Mouse (Mus musculus) heart, postnatal 0 days (tissue): ENCODE data around the gene Nfe2. TPM values are rescaled to one million over a fixed set of nuclear protein-coding genes. Genes with fewer than 3 reads are reported as not detected.

Source experiments
- ATAC-seq: fragments of 200-750 bp; cut with Nextera tagmentation; 2 replicates; pipeline ENCODE4 v1.8.0; 2017; ENCODE audit warnings: low read depth, moderate number of reproducible peaks, moderate library complexity; ENCODE audit not compliant: insufficient read depth
- DNase-seq: peaks from one replicate; pipeline ENCODE4 v3.0.0-alpha.2; 2016; ENCODE audit warnings: low spot score
- H3K27ac ChIP-seq: fragments of 300-500 bp; sonication (generic); 2 replicates; pipeline ENCODE4 v1.5.1; 2014; ENCODE audit warnings: low read depth, mild to moderate bottlenecking
- H3K27me3 ChIP-seq: fragments of 300-500 bp; sonication (generic); 2 replicates; pipeline ENCODE4 v1.6.1; 2014; ENCODE audit warnings: low read length, mixed read lengths; ENCODE audit not compliant: control insufficient read depth, insufficient read depth
- H3K36me3 ChIP-seq: fragments of 300-500 bp; sonication (generic); replicated peaks from 2 replicates; pipeline ENCODE4 v1.6.1; 2014; ENCODE audit warnings: low read length, mixed read lengths; ENCODE audit not compliant: control insufficient read depth, insufficient read depth
- H3K4me1 ChIP-seq: fragments of 300-500 bp; sonication (generic); 2 replicates; pipeline ENCODE4 v1.6.1; 2014; ENCODE audit warnings: antibody characterized with exemption; ENCODE audit not compliant: control insufficient read depth, insufficient read depth
- H3K4me2 ChIP-seq: fragments of 300-500 bp; sonication (generic); 2 replicates; pipeline ENCODE4 v1.6.1; 2014; ENCODE audit warnings: low read depth, mild to moderate bottlenecking, low read length, moderate library complexity
- H3K4me3 ChIP-seq: fragments of 300-500 bp; sonication (generic); 2 replicates; pipeline ENCODE4 v1.5.1; 2014; ENCODE audit warnings: low read depth, low read length
- H3K9ac ChIP-seq: fragments of 300-500 bp; sonication (generic); replicated peaks from 2 replicates; pipeline ENCODE4 v1.6.1; 2014; ENCODE audit warnings: low read depth, low read length, mixed read lengths
- H3K9me3 ChIP-seq: fragments of 300-500 bp; sonication (generic); replicated peaks from 2 replicates; pipeline ENCODE4 v1.6.1; 2016; ENCODE audit warnings: low read length; ENCODE audit not compliant: control insufficient read depth
- CTCF ChIP-seq: IDR thresholded peaks from 2 replicates; pipeline ENCODE4 v1.5.1; 2016; ENCODE audit warnings: antibody characterized with exemption, control low read depth, low read depth
- EP300 ChIP-seq: IDR thresholded peaks from 2 replicates; pipeline ENCODE4 v1.6.1; 2016; ENCODE audit warnings: antibody characterized with exemption, low read depth
- WGBS: fragments of 180-500 bp; shearing (Covaris S2); extraction: QIAGEN DNeasy Blood & Tissue Kit; methylation state at CpG from one replicate; pipeline ENCODE4 v1.1.7; 2014; 5-methylcytosine and 5-hydroxymethylcytosine counted together
- polyA plus RNA-seq: library from polyadenylated mRNA; unstranded; fragments of >200 nt; fragmentation: Nextera tagmentation; extraction: Ambion mirVana; gene quantifications from 2 replicates; pipeline ENCODE4 v1.2.1, GENCODE M21; 2015
- total RNA-seq: library from RNA; depleted of rRNA; stranded (reverse); fragments of >200 nt; gene quantifications from 2 replicates; pipeline ENCODE4 v1.2.3, GENCODE M21; 2014; ENCODE audit warnings: low replicate concordance

Nfe2 gene
- total and polyA plus RNA-seq, 2 experiments from 2014 or later: 1.2 to 1.9 TPM

DNA sequence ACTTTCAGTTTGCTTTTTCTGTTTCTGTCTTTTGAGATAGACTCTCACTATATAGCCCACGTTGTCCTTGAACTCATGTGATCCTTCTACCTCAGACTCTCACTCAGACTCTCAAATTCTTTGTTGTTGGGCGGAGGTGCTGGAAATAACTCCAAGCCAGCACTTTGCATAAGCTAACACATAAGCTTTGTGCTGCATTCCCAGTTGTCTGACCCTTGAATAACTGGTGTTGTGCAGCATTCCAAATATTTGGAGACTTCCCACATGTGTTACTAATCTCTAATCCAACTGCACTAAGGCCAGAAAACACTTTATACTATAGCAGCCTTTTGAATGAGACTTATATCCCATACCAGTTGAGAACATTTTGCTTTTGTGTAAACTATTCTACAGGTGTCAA, 29.3 kb downstream of the Nfe2 start:
- TF ChIP-seq EP300: no peak
- no peak for TF ChIP-seq CTCF
- Histone ChIP-seq H3K9ac (no peak overlapping the region), H3K9me3 (no peaks in the 10 kb centered on the region), H3K4me2 (no peak overlapping the region), H3K36me3 (no peaks in the 10 kb centered on the region), H3K27me3 (no peaks in the 10 kb centered on the region), H3K4me3 (no peak overlapping the region), H3K4me1 (peaks cover 7% of the 10 kb centered on the region; the same call in 1 of the 2 replicates), H3K27ac (peak overlapping the region; percentile 81)
- DNase-seq: peak; percentile 53
- ATAC-seq: peak; percentile 76
- 30% methylated on average over 2 of the region's 2 CpGs for WGBS

DNA sequence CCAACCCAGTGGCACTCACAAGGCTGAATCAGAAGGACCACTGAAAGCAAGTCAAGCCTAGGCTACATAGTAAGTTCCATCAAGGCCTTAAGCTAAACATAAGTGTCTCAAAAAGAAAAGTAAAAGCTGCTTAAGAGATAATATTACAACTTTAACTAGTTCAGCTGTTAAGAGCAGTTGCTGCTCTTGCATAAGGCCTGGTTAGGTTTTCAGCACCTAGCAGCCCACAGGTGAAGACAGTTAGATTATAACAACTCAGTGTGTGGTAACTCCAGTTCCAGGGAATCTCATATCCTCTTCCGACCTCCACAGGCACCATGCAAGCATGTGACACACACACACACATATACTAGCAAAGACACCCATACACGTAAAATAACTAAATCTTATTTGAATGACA, 30.6 kb downstream of the Nfe2 start:
- Histone ChIP-seq H3K9ac (no peak overlapping the region), H3K27me3 (no peaks in the 10 kb centered on the region), H3K4me3 (no peak overlapping the region), H3K27ac (peak overlapping the region; percentile 13; the same call in 1 of the 2 replicates), H3K4me1 (no peaks in the 10 kb centered on the region; the same call in 1 of the 2 replicates), H3K4me2 (no peak overlapping the region), H3K9me3 (no peaks in the 10 kb centered on the region), H3K36me3 (no peaks in the 10 kb centered on the region)
- TF ChIP-seq CTCF (no peak), EP300 (no peak)
- DNase-seq: peak; percentile 5
- no peak for ATAC-seq
- 53% methylated on average over 2 of the region's 2 CpGs for WGBS

DNA sequence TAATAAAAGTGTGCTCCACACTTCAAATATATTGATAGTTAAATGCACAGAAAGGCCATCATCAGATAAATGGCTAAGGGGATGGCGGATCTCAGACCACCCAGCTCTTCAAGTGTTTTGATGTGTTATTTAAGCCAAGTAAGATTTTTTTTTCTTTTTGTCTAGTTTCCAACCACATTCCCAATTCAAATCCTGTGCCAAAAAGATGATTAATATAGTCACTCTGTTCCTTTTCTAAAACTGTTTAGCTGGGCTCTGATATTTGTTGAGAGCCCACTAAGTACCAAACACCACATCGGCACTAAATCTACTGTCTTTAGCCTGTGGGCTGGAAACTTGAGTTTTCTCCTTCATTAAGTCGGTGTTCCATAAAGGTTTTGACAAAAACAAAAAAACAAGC, 31.2 kb downstream of the Nfe2 start:
- WGBS: 83% methylated on average over 3 of the region's 3 CpGs
- no peak for DNase-seq

DNA sequence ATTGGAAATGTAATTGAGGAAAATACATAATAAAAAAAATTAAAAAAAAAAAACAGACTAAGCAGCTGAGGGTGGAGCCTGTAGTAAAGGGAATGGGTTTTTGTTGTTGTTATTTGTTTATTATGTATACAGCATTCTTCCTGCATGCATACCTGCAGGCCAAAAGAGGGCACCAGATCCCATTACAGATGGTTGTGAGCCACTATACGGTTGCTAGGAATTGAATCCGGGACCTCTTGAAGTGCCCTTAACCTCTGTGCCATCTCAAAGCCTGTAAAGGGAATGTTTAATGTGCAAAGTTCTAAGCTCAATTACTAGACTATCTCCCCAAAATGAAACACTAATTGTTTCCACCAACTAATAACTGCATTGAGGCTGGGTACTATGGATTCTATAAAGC, 34.0 kb downstream of the Nfe2 start:
- Histone ChIP-seq H3K27ac (no peak overlapping the region), H3K4me1 (peaks cover 12% of the 10 kb centered on the region; the same call in 1 of the 2 replicates), H3K36me3 (no peaks in the 10 kb centered on the region), H3K4me3 (no peak overlapping the region), H3K9ac (no peak overlapping the region), H3K27me3 (no peaks in the 10 kb centered on the region), H3K9me3 (no peaks in the 10 kb centered on the region), H3K4me2 (no peak overlapping the region)
- ATAC-seq: no peak
- DNase-seq: no peak
- WGBS: 96% methylated on average over 2 of the region's 2 CpGs
- no peak for TF ChIP-seq EP300
- TF ChIP-seq CTCF: no peak

More for the DNA sequence above, 31.2 kb downstream of the Nfe2 start:
- no peak overlapping the region for H3K4me2 ChIP-seq
- no peak for ATAC-seq
- TF ChIP-seq CTCF (no peak), EP300 (no peak)
- H3K36me3 ChIP-seq: no peaks in the 10 kb centered on the region
- H3K9ac ChIP-seq: no peak overlapping the region
- H3K27me3 ChIP-seq: no peaks in the 10 kb centered on the region
- H3K9me3 ChIP-seq: no peaks in the 10 kb centered on the region
- no peaks in the 10 kb centered on the region; the same call in 1 of the 2 replicates for H3K4me1 ChIP-seq
- no peak overlapping the region for H3K4me3 ChIP-seq
- H3K27ac ChIP-seq: peak overlapping the region; percentile 13; the same call in 1 of the 2 replicates

DNA sequence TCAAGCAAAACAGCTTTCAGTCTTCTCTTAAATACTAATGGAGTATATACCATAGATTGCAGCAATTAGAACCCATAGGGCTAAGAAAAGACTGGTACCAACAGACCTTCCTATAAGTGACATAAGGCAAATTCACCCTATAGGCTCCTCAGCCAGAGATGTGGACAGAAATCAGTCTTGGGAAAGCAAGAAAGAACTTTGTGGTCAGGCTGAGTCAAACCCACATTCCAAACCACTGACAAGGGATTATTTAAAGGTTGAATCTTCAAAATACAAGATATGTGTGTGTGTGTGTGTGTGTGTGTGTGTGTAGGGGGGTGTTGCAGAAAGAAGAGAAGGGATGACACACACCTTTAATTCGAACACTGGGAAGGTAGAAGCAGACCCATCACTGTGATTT, 36.8 kb downstream of the Nfe2 start:
- Histone ChIP-seq H3K4me1 (peaks cover 12% of the 10 kb centered on the region; the same call in 1 of the 2 replicates), H3K9me3 (no peaks in the 10 kb centered on the region), H3K4me3 (no peak overlapping the region), H3K27me3 (no peaks in the 10 kb centered on the region), H3K36me3 (no peaks in the 10 kb centered on the region), H3K4me2 (peak overlapping the region; percentile 19), H3K9ac (no peak overlapping the region), H3K27ac (peak overlapping the region; percentile 79)
- TF ChIP-seq CTCF (no peak), EP300 (no peak)
- ATAC-seq (no peak), DNase-seq (no peak)
- 71% methylated on average over 1 of the region's 1 CpGs for WGBS

DNA sequence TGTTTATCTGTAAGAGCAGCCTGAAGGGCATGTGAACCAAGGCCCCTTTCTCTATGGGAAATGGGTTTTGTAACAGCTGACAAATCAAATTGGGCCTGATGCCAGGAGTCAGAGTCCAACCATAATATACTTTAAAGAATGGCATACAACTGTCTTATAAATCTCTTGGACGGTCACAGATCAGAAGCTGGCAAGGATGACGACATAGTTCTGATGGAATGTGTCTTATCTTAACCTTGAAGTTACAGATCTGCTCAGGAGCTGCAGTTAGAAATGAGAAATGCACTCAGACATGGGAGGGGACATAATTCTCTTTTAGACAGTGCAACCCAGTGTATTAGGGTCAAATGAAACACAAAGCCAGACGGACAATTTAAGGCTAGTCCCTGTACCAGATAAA, 37.4 kb downstream of the Nfe2 start:
- WGBS: 5% methylated on average over 3 of the region's 3 CpGs
- peaks cover 17% of the 10 kb centered on the region for H3K4me1 ChIP-seq
- H3K4me2 ChIP-seq: peak overlapping the region; percentile 19
- H3K9ac ChIP-seq: no peak overlapping the region
- DNase-seq (no peak), ATAC-seq (no peak; the same call in 1 of the 2 replicates)
- H3K36me3 ChIP-seq: no peaks in the 10 kb centered on the region
- no peaks in the 10 kb centered on the region for H3K9me3 ChIP-seq
- H3K27me3 ChIP-seq: no peaks in the 10 kb centered on the region
- peak overlapping the region; percentile 79 for H3K27ac ChIP-seq
- TF ChIP-seq EP300: no peak
- no peak for TF ChIP-seq CTCF
- no peak overlapping the region for H3K4me3 ChIP-seq
